ENCODE assay signal across 19 mouse cellular contexts in the genomic region with DNA sequence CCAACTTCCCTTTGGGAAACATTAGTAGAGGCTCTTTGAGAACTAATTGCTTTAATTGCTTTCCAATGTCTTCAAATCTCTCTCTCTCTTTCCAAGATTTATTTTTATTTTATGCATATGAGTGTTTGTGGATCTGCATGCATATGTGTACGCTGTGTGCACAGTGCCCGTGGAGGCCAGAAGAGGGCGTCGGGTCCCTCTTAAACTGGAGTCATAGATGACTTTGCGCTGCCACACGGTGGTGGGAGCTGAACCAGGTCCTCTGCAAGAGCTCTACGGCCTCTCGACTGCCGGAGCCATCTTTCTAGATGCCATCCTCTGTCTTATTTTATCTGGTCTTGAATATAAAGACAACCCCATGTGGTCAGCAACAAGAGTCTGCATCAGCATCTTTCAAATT. TPM values are rescaled to one million over a fixed set of nuclear protein-coding genes. Genes with fewer than 3 reads are reported as not detected.
DNase-seq lines count a peak whose midpoint lies in the region; ATAC-seq and TF ChIP-seq lines count a peak whose summit lies in the region.
"Had no signal": no experiment of that assay in that cellular context is flagged by ENCODE, and none has a peak within 500 bp of the region (broad histone marks: within the 10 kb centered on the region; RNA-seq: fewer than 3 reads in every experiment).

No protein-coding gene starts in this region.

- no peak for DNase-seq in forebrain, postnatal 0 days
- no peak for DNase-seq in forebrain, embryonic 10.5 days (ENCODE audit: extremely low spot score, low spot score)
- peak; percentile 28 for DNase-seq in lung, embryonic 14.5 days
- DNase-seq in lung, postnatal 10 days, result no peak
- DNase-seq in stomach, postnatal 0 days (ENCODE audit: low spot score), result no peak
- DNase-seq in adrenal gland, postnatal 14 days, result no peak
- DNase-seq in cerebellum, postnatal 14 days, result no peak
- DNase-seq: cerebellum, postnatal 10 days; heart, postnatal 10 days had no signal

- H3K9me3 ChIP-seq in forebrain, postnatal 0 days (ENCODE audit: low read length), result no peaks in the 10 kb centered on the region
- H3K9me3 ChIP-seq in forebrain, embryonic 10.5 days, result no peaks in the 10 kb centered on the region
- no peaks in the 10 kb centered on the region for H3K9me3 ChIP-seq in lung, embryonic 14.5 days (ENCODE audit: low read depth, low read length)
- no peaks in the 10 kb centered on the region for H3K9me3 ChIP-seq in stomach, postnatal 0 days (ENCODE audit: control insufficient read depth, low read length)
- H3K9me3 ChIP-seq: embryonic facial prominence, embryonic 12.5 days; forebrain, embryonic 15.5 days; lung, embryonic 15.5 days; midbrain, embryonic 12.5 days; neural tube, embryonic 13.5 days had no signal

- H3K9ac ChIP-seq in forebrain, postnatal 0 days, result no peak overlapping the region
- H3K9ac ChIP-seq in lung, embryonic 14.5 days, result no peak overlapping the region
- no peak overlapping the region for H3K9ac ChIP-seq in stomach, postnatal 0 days (ENCODE audit: low read length)
- H3K9ac ChIP-seq: embryonic facial prominence, embryonic 12.5 days; forebrain, embryonic 15.5 days; lung, embryonic 15.5 days; midbrain, embryonic 12.5 days; neural tube, embryonic 13.5 days had no signal

- TF ChIP-seq CTCF in forebrain, postnatal 0 days (IDR thresholded peaks at IDR 0.05; ENCODE audit: low read depth), result peak; percentile 36
- TF ChIP-seq CTCF in lung, embryonic 14.5 days (IDR thresholded peaks at IDR 0.05; ENCODE audit: low read depth), result peak; percentile 38
- peak; percentile 18; the same call in 1 of the 2 replicates for TF ChIP-seq CTCF in bone marrow, adult 2 months (IDR thresholded peaks at IDR 0.05; ENCODE audit: control insufficient read depth, insufficient read depth, low read length)
- peak; percentile 54 for TF ChIP-seq CTCF in stomach, postnatal 0 days (IDR thresholded peaks at IDR 0.05; ENCODE audit: low read depth)

- 90% methylated on average over 9 of the region's 9 CpGs for WGBS in forebrain, postnatal 0 days
- 90% methylated on average over 9 of the region's 9 CpGs for WGBS in forebrain, embryonic 10.5 days
- WGBS in lung, embryonic 14.5 days, result 89% methylated on average over 9 of the region's 9 CpGs
- 84% methylated on average over 9 of the region's 9 CpGs for WGBS in bone marrow, adult 2 months
- 88% methylated on average over 9 of the region's 9 CpGs for WGBS in stomach, postnatal 0 days

- no peaks in the 10 kb centered on the region for H3K4me1 ChIP-seq in forebrain, postnatal 0 days (ENCODE audit: insufficient read depth)
- peaks cover 14% of the 10 kb centered on the region for H3K4me1 ChIP-seq in forebrain, embryonic 10.5 days
- no peaks in the 10 kb centered on the region for H3K4me1 ChIP-seq in lung, embryonic 14.5 days (ENCODE audit: insufficient read depth)
- H3K4me1 ChIP-seq in bone marrow, adult 2 months (ENCODE audit: control insufficient read depth, insufficient read depth, low read length), result no peaks in the 10 kb centered on the region
- no peaks in the 10 kb centered on the region for H3K4me1 ChIP-seq in stomach, postnatal 0 days (replicated peaks; ENCODE audit: control insufficient read depth, insufficient read depth)
- H3K4me1 ChIP-seq: embryonic facial prominence, embryonic 12.5 days had no signal

- H3K27me3 ChIP-seq in forebrain, postnatal 0 days (ENCODE audit: insufficient read depth, low read length), result no peaks in the 10 kb centered on the region
- H3K27me3 ChIP-seq in forebrain, embryonic 10.5 days (ENCODE audit: poor library complexity, severe bottlenecking), result no peaks in the 10 kb centered on the region
- no peaks in the 10 kb centered on the region for H3K27me3 ChIP-seq in lung, embryonic 14.5 days (ENCODE audit: insufficient read depth, low read length)
- H3K27me3 ChIP-seq in stomach, postnatal 0 days (ENCODE audit: control insufficient read depth, insufficient read depth, low read length), result no peaks in the 10 kb centered on the region
- H3K27me3 ChIP-seq: embryonic facial prominence, embryonic 12.5 days; forebrain, embryonic 15.5 days; lung, embryonic 15.5 days; midbrain, embryonic 12.5 days; neural tube, embryonic 13.5 days; Patski had no signal

- TF ChIP-seq POLR2A in bone marrow, adult 2 months (IDR thresholded peaks at IDR 0.05; ENCODE audit: borderline replicate concordance, control insufficient read depth, low read depth, low read length), result no peak

- ATAC-seq in forebrain, postnatal 0 days, result no peak
- no peak for ATAC-seq in lung, embryonic 14.5 days (ENCODE audit: insufficient read depth)
- ATAC-seq in stomach, postnatal 0 days (ENCODE audit: low FRiP score, low TSS enrichment), result no peak
- ATAC-seq: forebrain, embryonic 15.5 days; inflammation-experienced regulatory T-cells, adult 6 months; Patski had no signal

- no peak overlapping the region for H3K27ac ChIP-seq in forebrain, postnatal 0 days (ENCODE audit: low read depth, low read length)
- H3K27ac ChIP-seq in forebrain, embryonic 10.5 days, result no peak overlapping the region
- no peak overlapping the region for H3K27ac ChIP-seq in lung, embryonic 14.5 days (ENCODE audit: low read depth)
- H3K27ac ChIP-seq in bone marrow, adult 2 months (ENCODE audit: control insufficient read depth, insufficient read depth, low read depth, low read length, poor library complexity), result no peak overlapping the region
- H3K27ac ChIP-seq in stomach, postnatal 0 days (replicated peaks), result no peak overlapping the region
- H3K27ac ChIP-seq: embryonic facial prominence, embryonic 12.5 days; forebrain, embryonic 15.5 days; lung, embryonic 15.5 days; midbrain, embryonic 12.5 days; neural tube, embryonic 13.5 days had no signal

- no peak overlapping the region for H3K4me2 ChIP-seq in forebrain, postnatal 0 days (ENCODE audit: low read depth)
- H3K4me2 ChIP-seq in lung, embryonic 14.5 days, result no peak overlapping the region
- no peak overlapping the region for H3K4me2 ChIP-seq in stomach, postnatal 0 days (replicated peaks; ENCODE audit: low read depth)
- H3K4me2 ChIP-seq: embryonic facial prominence, embryonic 12.5 days; forebrain, embryonic 15.5 days; lung, embryonic 15.5 days; midbrain, embryonic 12.5 days; neural tube, embryonic 13.5 days had no signal

- H3K36me3 ChIP-seq in forebrain, postnatal 0 days (ENCODE audit: insufficient read depth), result no peaks in the 10 kb centered on the region
- H3K36me3 ChIP-seq in forebrain, embryonic 10.5 days (replicated peaks), result no peaks in the 10 kb centered on the region
- H3K36me3 ChIP-seq in lung, embryonic 14.5 days (ENCODE audit: insufficient read depth), result no peaks in the 10 kb centered on the region
- no peaks in the 10 kb centered on the region for H3K36me3 ChIP-seq in stomach, postnatal 0 days (ENCODE audit: control insufficient read depth, insufficient read depth, low read length)
- H3K36me3 ChIP-seq: embryonic facial prominence, embryonic 12.5 days; forebrain, embryonic 15.5 days; lung, embryonic 15.5 days; midbrain, embryonic 12.5 days; neural tube, embryonic 13.5 days had no signal

- H3K4me3 ChIP-seq in forebrain, postnatal 0 days (ENCODE audit: low read depth, low read length), result no peak overlapping the region
- H3K4me3 ChIP-seq in forebrain, embryonic 10.5 days, result no peak overlapping the region
- no peak overlapping the region for H3K4me3 ChIP-seq in lung, embryonic 14.5 days (ENCODE audit: low read depth, low read length)
- H3K4me3 ChIP-seq in bone marrow, adult 2 months (replicated peaks; ENCODE audit: control insufficient read depth, low read depth, low read length), result no peak overlapping the region
- no peak overlapping the region for H3K4me3 ChIP-seq in stomach, postnatal 0 days (ENCODE audit: low read depth, low read length)
- H3K4me3 ChIP-seq: embryonic facial prominence, embryonic 12.5 days; forebrain, embryonic 15.5 days; lung, embryonic 15.5 days; midbrain, embryonic 12.5 days; neural tube, embryonic 13.5 days had no signal

- no peak for TF ChIP-seq EP300 in stomach, postnatal 0 days (optimal IDR thresholded peaks at IDR 0.05)

RNA-seq across cellular contexts. Expression of a gene that starts 41.8 kb away (rescaled TPM):
- total RNA-seq in forebrain, postnatal 0 days (2014; rRNA removed), result not detected in 2 replicates
- polyA plus RNA-seq in forebrain, postnatal 0 days (2015; fragmentation: Nextera tagmentation; extraction: Ambion mirVana), result not detected in 2 replicates
- 0.79 TPM in 1 of 2 replicates, not detected in the other for polyA plus RNA-seq in forebrain, embryonic 10.5 days (2016; fragmentation: Nextera tagmentation; extraction: Ambion mirVana)
- polyA plus RNA-seq in lung, embryonic 14.5 days (2014; fragmentation: Nextera tagmentation; extraction: Ambion mirVana), result not detected in 2 replicates
- polyA plus RNA-seq in bone marrow, adult 2 months (2011; ENCODE audit: insufficient read depth, insufficient read length, low replicate concordance, missing spikeins), result not detected in 2 replicates
- not detected in 2 replicates for polyA plus RNA-seq in stomach, postnatal 0 days (2015; fragmentation: Nextera tagmentation; extraction: Ambion mirVana)
- total RNA-seq in adrenal gland, postnatal 14 days (2021), result not detected in 2 replicates
- total RNA-seq: adrenal gland, postnatal 4 days; gastrocnemius, postnatal 4 days; heart, postnatal 10 days had no signal
- polyA plus RNA-seq: forebrain, embryonic 15.5 days; inflammation-experienced regulatory T-cells, adult 6 months; lung, embryonic 15.5 days; midbrain, embryonic 12.5 days; neural tube, embryonic 13.5 days; Patski had no signal
